Mouse (Mus musculus): ENCODE results near the gene Cfap300.

Gene Cfap300

DNA sequence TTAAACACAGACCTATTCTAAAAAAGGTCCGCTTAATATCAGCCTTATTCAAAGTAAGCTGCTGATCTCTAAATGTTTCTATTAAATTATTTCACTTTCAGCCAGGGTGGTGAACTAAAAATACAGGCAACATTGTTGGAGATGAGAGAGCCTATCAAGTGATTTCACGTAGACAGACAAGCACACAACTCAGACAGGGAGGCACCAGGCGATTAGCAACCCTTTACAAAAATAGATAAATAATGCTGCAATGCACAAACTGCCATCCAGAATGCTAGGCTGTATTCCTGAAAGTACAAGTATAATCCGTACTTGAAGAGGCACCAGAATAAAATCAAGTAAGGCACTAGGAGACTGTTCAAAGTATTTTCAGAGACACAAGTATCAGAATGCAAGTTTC is 58.3 kb downstream of the Cfap300 start:
- no peak for DNase-seq (ENCODE audit: low read depth, low spot score)

DNA sequence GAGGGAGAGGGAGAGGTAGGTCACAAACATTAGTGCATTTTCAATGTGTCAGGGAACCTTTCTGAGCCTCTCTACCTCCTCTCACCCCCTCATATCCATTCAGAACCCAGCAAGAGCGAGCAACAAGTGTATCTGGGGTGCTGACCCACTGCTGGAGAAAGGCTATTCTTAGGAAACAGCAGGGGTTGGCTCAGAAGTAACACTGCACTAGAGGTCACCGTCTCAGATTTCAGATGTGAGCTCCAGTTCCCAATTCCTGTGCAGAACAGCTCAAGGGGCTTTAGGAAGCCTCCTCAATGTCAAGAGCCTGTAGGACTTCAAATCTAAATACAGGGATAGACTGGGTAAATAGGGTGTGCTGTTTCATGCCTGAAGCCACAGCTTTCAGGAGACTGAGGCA is 59.0 kb downstream of the Cfap300 start:
- no peak for DNase-seq (ENCODE audit: low read depth, low spot score)

DNA sequence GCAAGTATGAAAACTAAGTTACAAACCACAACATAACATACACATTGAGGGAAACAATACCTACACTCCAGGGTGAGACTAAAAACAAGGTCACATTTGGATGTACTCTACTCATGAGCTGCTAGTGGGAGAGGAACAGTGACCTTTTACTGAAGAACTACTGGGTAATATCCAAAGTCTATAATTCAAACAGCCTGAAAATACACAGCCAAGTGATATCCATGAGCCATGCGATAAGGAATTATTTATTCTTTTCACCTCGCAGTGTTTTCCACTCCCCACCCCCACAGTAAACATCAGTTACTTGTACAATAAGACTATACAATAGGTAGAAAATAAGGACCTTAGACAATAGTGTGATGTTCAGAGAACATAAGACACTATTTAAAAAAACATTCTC is 62.5 kb downstream of the Cfap300 start:
- no peak for DNase-seq (ENCODE audit: low read depth, low spot score)

GRCm38 (mm10) chr9:7979153-7979916 is 63.3 kb downstream of the Cfap300 start:
- DNase-seq (ENCODE audit: low read depth, low spot score) = no peak

DNA sequence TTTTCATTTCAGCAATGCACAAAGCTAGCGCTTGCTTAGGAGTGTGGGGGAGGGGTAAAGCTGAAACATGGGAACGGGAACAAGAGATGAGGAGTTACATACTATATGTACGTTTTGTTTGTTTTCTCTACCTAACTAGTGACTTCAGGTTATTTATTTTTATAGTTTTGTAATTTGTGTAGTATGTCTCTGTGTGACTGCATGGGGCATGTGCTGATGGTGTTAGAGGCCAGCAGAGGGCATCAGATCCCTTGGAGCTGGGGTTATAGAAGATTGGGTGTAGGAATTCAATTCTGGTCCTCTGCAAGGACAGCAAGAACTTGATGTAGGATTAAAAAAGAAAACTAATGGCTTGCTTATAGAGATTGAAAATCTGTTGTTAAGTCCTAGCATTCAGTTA is 64.1 kb downstream of the Cfap300 start:
- peak; percentile 4 for DNase-seq (ENCODE audit: low read depth, low spot score)

DNA sequence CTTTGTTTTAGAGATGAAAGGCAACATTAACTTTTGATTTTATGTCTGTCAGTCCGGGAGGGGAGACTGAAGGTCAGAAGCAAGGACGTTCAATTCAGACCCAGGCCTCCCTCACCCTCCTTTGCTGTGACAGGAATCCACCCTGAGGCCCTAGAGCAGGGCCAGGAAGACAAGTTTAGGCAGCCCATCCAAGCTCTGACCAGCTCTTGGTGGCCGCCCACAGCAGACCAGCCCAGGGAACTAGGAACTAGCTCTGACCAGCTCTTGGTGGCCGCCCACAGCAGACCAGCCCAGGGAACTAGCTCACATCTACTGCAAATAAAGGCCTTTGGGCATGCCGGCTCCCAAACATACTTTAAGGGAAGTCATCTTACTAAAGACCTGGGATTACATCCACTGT is 65.0 kb downstream of the Cfap300 start:
- DNase-seq (ENCODE audit: low read depth, low spot score) = no peak

GRCm38 (mm10) chr9:7971993-7972392 is 70.6 kb downstream of the Cfap300 start:
- no peak for DNase-seq (ENCODE audit: low read depth, low spot score)

Data from CD4-positive, CD25-positive, alpha-beta regulatory T cell, adult 2 months (primary cell).